Mouse (Mus musculus) retina, postnatal 1 day (tissue): ENCODE results near the gene Stk11.

Source experiments
- DNase-seq: peaks from one replicate; pipeline ENCODE4 v3.0.0-alpha.2; 2012

The Stk11 gene

GRCm38 (mm10) chr10:80131952-80132350 is 16.3 kb downstream of the Stk11 start:
- DNase-seq: peak; percentile 35

- DNase-seq: no peak
Measured at GRCm38 (mm10) chr10:80133226-80133849, 17.7 kb downstream of the Stk11 start.

- DNase-seq: no peak
Measured at GRCm38 (mm10) chr10:80134421-80134820, 18.8 kb downstream of the Stk11 start.

GRCm38 (mm10) chr10:80135161-80135560 is 19.6 kb downstream of the Stk11 start:
- DNase-seq: no peak

- no peak for DNase-seq
Measured at GRCm38 (mm10) chr10:80135641-80136040, 20.0 kb downstream of the Stk11 start.

GRCm38 (mm10) chr10:80136179-80136951 is 20.8 kb downstream of the Stk11 start:
- peak; percentile 41 for DNase-seq

- peak; percentile 69 for DNase-seq
Measured at GRCm38 (mm10) chr10:80136952-80137625, 21.5 kb downstream of the Stk11 start.

- peak; percentile 68 for DNase-seq
Measured at GRCm38 (mm10) chr10:80137626-80138552, 22.3 kb downstream of the Stk11 start.

GRCm38 (mm10) chr10:80138553-80139438 is 23.2 kb downstream of the Stk11 start, which contains the start of gene Atp5d:
Gene Atp5d, plus strand, starts transcription at chr10:80138632.
- peak; percentile 67 for DNase-seq

- no peak for DNase-seq
Measured at GRCm38 (mm10) chr10:80139439-80139775, 23.8 kb downstream of the Stk11 start.

- DNase-seq: no peak
Measured at GRCm38 (mm10) chr10:80139975-80140665, 24.5 kb downstream of the Stk11 start.

GRCm38 (mm10) chr10:80140666-80141035 is 25.0 kb downstream of the Stk11 start, which contains the start of gene Cbarp:
Gene Cbarp, minus strand, starts transcription at chr10:80140835.
- DNase-seq: no peak

GRCm38 (mm10) chr10:80141243-80141642 is 25.6 kb downstream of the Stk11 start:
- peak; percentile 96 for DNase-seq

GRCm38 (mm10) chr10:80141786-80142529 is 26.4 kb downstream of the Stk11 start:
- DNase-seq: peak; percentile 100

- DNase-seq: no peak
Measured at GRCm38 (mm10) chr10:80142530-80142925, 26.9 kb downstream of the Stk11 start.

- no peak for DNase-seq
Measured at GRCm38 (mm10) chr10:80143664-80144063, 28.1 kb downstream of the Stk11 start.

- DNase-seq: no peak
Measured at GRCm38 (mm10) chr10:80144159-80144558, 28.6 kb downstream of the Stk11 start.

- peak; percentile 84 for DNase-seq
Measured at GRCm38 (mm10) chr10:80144864-80145838, 29.5 kb downstream of the Stk11 start.

GRCm38 (mm10) chr10:80145896-80146295 is 30.3 kb downstream of the Stk11 start:
- no peak for DNase-seq
